Mouse (Mus musculus) kidney, embryonic 14.5 days (tissue): ENCODE results near the gene Gm14214. TPM values are rescaled to one million over a fixed set of nuclear protein-coding genes. Genes with fewer than 3 reads are reported as not detected.

Experiments
- ATAC-seq: fragments of 200-750 bp; cut with Nextera tagmentation; 2 replicates; pipeline ENCODE4 v1.8.0; 2017; ENCODE audit warnings: moderate number of reproducible peaks, mild to moderate bottlenecking, moderate TSS enrichment, moderate library complexity; ENCODE audit not compliant: low FRiP score, low TSS enrichment
- H3K27ac ChIP-seq: fragments of 300-500 bp; sonication (generic); 2 replicates; pipeline ENCODE4 v1.5.1; 2014; ENCODE audit warnings: low read depth, mild to moderate bottlenecking, low read length, moderate library complexity, mixed read lengths
- H3K27me3 ChIP-seq: fragments of 300-500 bp; sonication (generic); 2 replicates; pipeline ENCODE4 v1.6.1; 2014; ENCODE audit warnings: mild to moderate bottlenecking, low read length; ENCODE audit not compliant: control insufficient read depth, insufficient read depth
- H3K36me3 ChIP-seq: fragments of 300-500 bp; sonication (generic); 2 replicates; pipeline ENCODE4 v1.6.1; 2014; ENCODE audit warnings: low read length, mixed read lengths; ENCODE audit not compliant: control insufficient read depth, insufficient read depth
- H3K4me1 ChIP-seq: fragments of 300-500 bp; sonication (generic); 2 replicates; pipeline ENCODE4 v1.6.1; 2014; ENCODE audit warnings: low read length, mixed read lengths; ENCODE audit not compliant: control insufficient read depth, insufficient read depth
- H3K4me2 ChIP-seq: fragments of 300-500 bp; sonication (generic); replicated peaks from 2 replicates; pipeline ENCODE4 v1.6.1; 2014; ENCODE audit warnings: low read depth, mild to moderate bottlenecking, low read length
- H3K4me3 ChIP-seq: fragments of 300-500 bp; sonication (generic); 2 replicates; pipeline ENCODE4 v1.5.1; 2014; ENCODE audit warnings: mild to moderate bottlenecking, low read length
- H3K9ac ChIP-seq: fragments of 300-500 bp; sonication (generic); 2 replicates; pipeline ENCODE4 v1.6.1; 2014; ENCODE audit warnings: low read depth, mild to moderate bottlenecking, low read length, moderate library complexity
- H3K9me3 ChIP-seq: fragments of 300-500 bp; sonication (generic); 2 replicates; pipeline ENCODE4 v1.6.1; 2016; ENCODE audit warnings: low read length; ENCODE audit not compliant: control insufficient read depth
- WGBS: fragments of 180-500 bp; shearing (Covaris S2); extraction: QIAGEN DNeasy Blood & Tissue Kit; methylation state at CpG from one replicate; pipeline ENCODE4 v1.1.7; 2014; 5-methylcytosine and 5-hydroxymethylcytosine counted together
- polyA plus RNA-seq: library from polyadenylated mRNA; unstranded; fragments of >200 nt; fragmentation: Nextera tagmentation; extraction: Ambion mirVana; gene quantifications from 2 replicates; pipeline ENCODE4 v1.2.1, GENCODE M21; 2014

Gene Gm14214
- polyA plus RNA-seq, result not detected in 2 replicates

GRCm38 (mm10) chr2:154769930-154770329 is at the start of gene Gm14214:
TSS of gene Gm14214 (minus strand) at chr2:154770030.
- H3K4me1 ChIP-seq, result 0 out of 2 replicates have a peak, but pooled peaks cover under 1% of the 10 kb centered on the region
- H3K9ac ChIP-seq, result no peak within 1 kb of the TSS
- H3K27me3 ChIP-seq, result no peaks in the 10 kb centered on the region
- no peak within 1 kb of the TSS for H3K4me2 ChIP-seq
- ATAC-seq, result no peak
- H3K4me3 ChIP-seq, result no peak within 1 kb of the TSS
- H3K9me3 ChIP-seq, result peaks cover 4% of the 10 kb centered on the region; the same call in 1 of the 2 replicates
- H3K27ac ChIP-seq, result no peak within 1 kb of the TSS
- H3K36me3 ChIP-seq, result no peaks in the 10 kb centered on the region

GRCm38 (mm10) chr2:154818599-154818998 is 48.8 kb upstream of the Gm14214 start:
- 68% methylated on average over 1 of the region's 1 CpGs for WGBS
- Histone ChIP-seq H3K4me3 (no peak overlapping the region), H3K27me3 (no peaks in the 10 kb centered on the region), H3K4me1 (peaks cover 16% of the 10 kb centered on the region; the same call in 1 of the 2 replicates), H3K36me3 (no peaks in the 10 kb centered on the region; the same call in 1 of the 2 replicates), H3K9me3 (no peaks in the 10 kb centered on the region), H3K4me2 (no peak overlapping the region), H3K27ac (no peak overlapping the region), H3K9ac (no peak overlapping the region)
- ATAC-seq, result no peak

GRCm38 (mm10) chr2:154817788-154818187 is 48.0 kb upstream of the Gm14214 start:
- Histone ChIP-seq H3K9ac (no peak overlapping the region), H3K27me3 (no peaks in the 10 kb centered on the region), H3K4me2 (no peak overlapping the region), H3K27ac (no peak overlapping the region), H3K4me1 (peaks cover 16% of the 10 kb centered on the region; the same call in 1 of the 2 replicates), H3K4me3 (no peak overlapping the region), H3K9me3 (no peaks in the 10 kb centered on the region), H3K36me3 (no peaks in the 10 kb centered on the region; the same call in 1 of the 2 replicates)
- WGBS, result 39% methylated on average over 1 of the region's 1 CpGs
- ATAC-seq, result no peak

- 42% methylated on average over 3 of the region's 3 CpGs for WGBS
- Histone ChIP-seq H3K4me1 (peaks cover 16% of the 10 kb centered on the region; the same call in 1 of the 2 replicates), H3K4me3 (no peak overlapping the region), H3K36me3 (no peaks in the 10 kb centered on the region; the same call in 1 of the 2 replicates), H3K27ac (no peak overlapping the region), H3K9me3 (no peaks in the 10 kb centered on the region), H3K4me2 (no peak overlapping the region), H3K27me3 (no peaks in the 10 kb centered on the region), H3K9ac (no peak overlapping the region)
- no peak for ATAC-seq
These were observed 47.3 kb upstream of the Gm14214 start for GRCm38 (mm10) chr2:154817089-154817488.

GRCm38 (mm10) chr2:154813426-154813825 is 43.6 kb upstream of the Gm14214 start:
- no peak overlapping the region for H3K4me3 ChIP-seq
- 90% methylated on average over 2 of the region's 2 CpGs for WGBS

GRCm38 (mm10) chr2:154810821-154811220 is 41.0 kb upstream of the Gm14214 start:
- no peak for ATAC-seq
- no peaks in the 10 kb centered on the region for H3K4me1 ChIP-seq
- H3K27ac ChIP-seq, result no peak overlapping the region
- H3K9me3 ChIP-seq, result no peaks in the 10 kb centered on the region
- H3K36me3 ChIP-seq, result no peaks in the 10 kb centered on the region; the same call in 1 of the 2 replicates
- 48% methylated on average over 1 of the region's 1 CpGs for WGBS
- H3K9ac ChIP-seq, result no peak overlapping the region
- no peaks in the 10 kb centered on the region for H3K27me3 ChIP-seq
- H3K4me3 ChIP-seq, result no peak overlapping the region
- H3K4me2 ChIP-seq, result no peak overlapping the region

More at GRCm38 (mm10) chr2:154813426-154813825, 43.6 kb upstream of the Gm14214 start:
- no peak overlapping the region for H3K4me2 ChIP-seq
- H3K36me3 ChIP-seq, result no peaks in the 10 kb centered on the region; the same call in 1 of the 2 replicates
- H3K9ac ChIP-seq, result no peak overlapping the region
- ATAC-seq, result no peak
- H3K9me3 ChIP-seq, result no peaks in the 10 kb centered on the region
- peaks cover 11% of the 10 kb centered on the region; the same call in 1 of the 2 replicates for H3K4me1 ChIP-seq
- H3K27me3 ChIP-seq, result no peaks in the 10 kb centered on the region
- no peak overlapping the region for H3K27ac ChIP-seq

GRCm38 (mm10) chr2:154809107-154809762 is 39.4 kb upstream of the Gm14214 start:
- Histone ChIP-seq H3K4me2 (no peak overlapping the region), H3K27ac (no peak overlapping the region), H3K4me3 (no peak overlapping the region), H3K9me3 (no peaks in the 10 kb centered on the region), H3K9ac (no peak overlapping the region), H3K36me3 (no peaks in the 10 kb centered on the region), H3K27me3 (no peaks in the 10 kb centered on the region), H3K4me1 (peaks cover 4% of the 10 kb centered on the region)
- 87% methylated on average over 1 of the region's 1 CpGs for WGBS
- ATAC-seq, result no peak

GRCm38 (mm10) chr2:154807689-154808088 is 37.9 kb upstream of the Gm14214 start:
- no peak for ATAC-seq
- Histone ChIP-seq H3K9ac (no peak overlapping the region), H3K4me1 (peaks cover 11% of the 10 kb centered on the region), H3K9me3 (no peaks in the 10 kb centered on the region), H3K4me3 (no peak overlapping the region), H3K4me2 (no peak overlapping the region), H3K36me3 (no peaks in the 10 kb centered on the region), H3K27me3 (no peaks in the 10 kb centered on the region), H3K27ac (no peak overlapping the region)
- 43% methylated on average over 1 of the region's 1 CpGs for WGBS

- no peaks in the 10 kb centered on the region for H3K9me3 ChIP-seq
- no peak for ATAC-seq
- H3K9ac ChIP-seq, result no peak overlapping the region
- H3K4me1 ChIP-seq, result peaks cover 11% of the 10 kb centered on the region
- no peak overlapping the region for H3K4me3 ChIP-seq
- H3K27me3 ChIP-seq, result no peaks in the 10 kb centered on the region
- 60% methylated on average over 4 of the region's 4 CpGs for WGBS
- no peaks in the 10 kb centered on the region; the same call in 1 of the 2 replicates for H3K36me3 ChIP-seq
- no peak overlapping the region for H3K27ac ChIP-seq
- no peak overlapping the region for H3K4me2 ChIP-seq
These were observed 34.0 kb upstream of the Gm14214 start for GRCm38 (mm10) chr2:154803845-154804244.
